Mouse (Mus musculus) yolk sac, embryonic 10.5 days (tissue): ENCODE data around the gene Donson.
A peak's percentile ranks its signal among the peaks of the same experiment; 100 is the strongest.

Experiments used
- DNase-seq: peaks from one replicate; pipeline ENCODE4 v3.0.0-alpha.2; 2017; ENCODE audit warnings: low spot score

The Donson gene

GRCm38 (mm10) chr16:91688619-91689334, at the start of gene Donson:
Donson (minus strand) TSS chr16:91688770.
- peak; percentile 92 for DNase-seq

- DNase-seq = peak; percentile 42
These were observed 47.7 kb upstream of the Donson start for GRCm38 (mm10) chr16:91736046-91736816.

- no peak for DNase-seq
These were observed 46.2 kb upstream of the Donson start for GRCm38 (mm10) chr16:91734771-91735170.

- no peak for DNase-seq
These were observed 44.2 kb upstream of the Donson start for GRCm38 (mm10) chr16:91732816-91733215.

- DNase-seq = no peak
These were observed 41.9 kb upstream of the Donson start for GRCm38 (mm10) chr16:91730446-91730845.

GRCm38 (mm10) chr16:91729821-91730441, 41.4 kb upstream of the Donson start:
- peak; percentile 38 for DNase-seq

- DNase-seq = peak; percentile 99
These were observed 40.5 kb upstream of the Donson start, which contains the start of gene Itsn1 for GRCm38 (mm10) chr16:91729066-91729482. Itsn1 (plus strand) TSS chr16:91729281.

GRCm38 (mm10) chr16:91728123-91729065, 39.8 kb upstream of the Donson start, which contains the start of gene Cryzl1:
Cryzl1 (minus strand) TSS chr16:91728975.
- DNase-seq = peak; percentile 99

- DNase-seq = peak; percentile 70
These were observed 38.9 kb upstream of the Donson start for GRCm38 (mm10) chr16:91727433-91727832.

GRCm38 (mm10) chr16:91724247-91724646, 35.7 kb upstream of the Donson start:
- DNase-seq = no peak

GRCm38 (mm10) chr16:91717399-91717798, 28.8 kb upstream of the Donson start:
- no peak for DNase-seq

GRCm38 (mm10) chr16:91716927-91717349, 28.4 kb upstream of the Donson start:
- DNase-seq = peak; percentile 83

- DNase-seq = no peak
These were observed 21.7 kb upstream of the Donson start for GRCm38 (mm10) chr16:91710241-91710640.

GRCm38 (mm10) chr16:91704603-91705340, 16.2 kb upstream of the Donson start:
- no peak for DNase-seq

- DNase-seq = peak; percentile 32
These were observed 14.2 kb upstream of the Donson start for GRCm38 (mm10) chr16:91702771-91703188.

- no peak for DNase-seq
These were observed 13.3 kb upstream of the Donson start for GRCm38 (mm10) chr16:91701908-91702307.

- DNase-seq = no peak
These were observed 10.4 kb upstream of the Donson start for GRCm38 (mm10) chr16:91698995-91699394.

- DNase-seq = no peak
These were observed 6.7 kb upstream of the Donson start for GRCm38 (mm10) chr16:91695108-91695755.

- DNase-seq = peak; percentile 66
These were observed 6.0 kb upstream of the Donson start for GRCm38 (mm10) chr16:91694455-91695084.

GRCm38 (mm10) chr16:91689791-91690190, 1.2 kb upstream of the Donson start:
- no peak for DNase-seq
